Mouse (Mus musculus) embryonic facial prominence, embryonic 10.5 days (tissue): Measurements from ENCODE around the gene Shisa3. TPM values are rescaled to one million over a fixed set of nuclear protein-coding genes. Genes with fewer than 3 reads are reported as not detected.

Source experiments
- DNase-seq: peaks from one replicate; pipeline ENCODE4 v3.0.0-alpha.2; 2017; ENCODE audit warnings: low spot score
- H3K27ac ChIP-seq: fragments of 300-500 bp; sonication (generic); replicated peaks from 2 replicates; pipeline ENCODE4 v1.5.1; 2016; ENCODE audit warnings: mild to moderate bottlenecking
- H3K27me3 ChIP-seq: fragments of 300-500 bp; sonication (generic); replicated peaks from 2 replicates; pipeline ENCODE4 v1.6.1; 2016; ENCODE audit warnings: low read depth, mild to moderate bottlenecking; ENCODE audit not compliant: poor library complexity, severe bottlenecking
- H3K36me3 ChIP-seq: fragments of 300-500 bp; sonication (generic); replicated peaks from 2 replicates; pipeline ENCODE4 v1.6.1; 2016; ENCODE audit warnings: mild to moderate bottlenecking, moderate library complexity
- H3K4me1 ChIP-seq: fragments of 300-500 bp; sonication (generic); 2 replicates; pipeline ENCODE4 v1.6.1; 2016
- H3K4me3 ChIP-seq: fragments of 300-500 bp; sonication (generic); 2 replicates; pipeline ENCODE4 v1.5.1; 2016; ENCODE audit warnings: mild to moderate bottlenecking, moderate library complexity
- H3K9me3 ChIP-seq: fragments of 300-500 bp; sonication (generic); 2 replicates; pipeline ENCODE4 v1.6.1; 2016; ENCODE audit warnings: mild to moderate bottlenecking
- WGBS: fragments of 180-500 bp; shearing (Covaris S2); methylation state at CpG from one replicate; pipeline ENCODE4 v1.1.7; 2016; 5-methylcytosine and 5-hydroxymethylcytosine counted together
- polyA plus RNA-seq: library from polyadenylated mRNA; unstranded; fragments of >200 nt; fragmentation: Nextera tagmentation; extraction: Ambion mirVana; gene quantifications from 2 replicates; pipeline ENCODE4 v1.2.1, GENCODE M21; 2016

Shisa3 gene
- polyA plus RNA-seq, 1 experiment from 2014 or later = 6.7 TPM

- Histone ChIP-seq H3K4me1 (peaks cover 34% of the 10 kb centered on the region), H3K27me3 (peaks cover 93% of the 10 kb centered on the region), H3K9me3 (no peaks in the 10 kb centered on the region), H3K4me3 (peak overlapping the region; percentile 67), H3K27ac (peak overlapping the region; percentile 80), H3K36me3 (no peaks in the 10 kb centered on the region)
- DNase-seq = peak; percentile 69
- under 1% methylated on average over 66 of the region's 66 CpGs for WGBS
Measured at GRCm38 (mm10) chr5:67606916-67607803, 522 bp upstream of the Shisa3 start.

DNA sequence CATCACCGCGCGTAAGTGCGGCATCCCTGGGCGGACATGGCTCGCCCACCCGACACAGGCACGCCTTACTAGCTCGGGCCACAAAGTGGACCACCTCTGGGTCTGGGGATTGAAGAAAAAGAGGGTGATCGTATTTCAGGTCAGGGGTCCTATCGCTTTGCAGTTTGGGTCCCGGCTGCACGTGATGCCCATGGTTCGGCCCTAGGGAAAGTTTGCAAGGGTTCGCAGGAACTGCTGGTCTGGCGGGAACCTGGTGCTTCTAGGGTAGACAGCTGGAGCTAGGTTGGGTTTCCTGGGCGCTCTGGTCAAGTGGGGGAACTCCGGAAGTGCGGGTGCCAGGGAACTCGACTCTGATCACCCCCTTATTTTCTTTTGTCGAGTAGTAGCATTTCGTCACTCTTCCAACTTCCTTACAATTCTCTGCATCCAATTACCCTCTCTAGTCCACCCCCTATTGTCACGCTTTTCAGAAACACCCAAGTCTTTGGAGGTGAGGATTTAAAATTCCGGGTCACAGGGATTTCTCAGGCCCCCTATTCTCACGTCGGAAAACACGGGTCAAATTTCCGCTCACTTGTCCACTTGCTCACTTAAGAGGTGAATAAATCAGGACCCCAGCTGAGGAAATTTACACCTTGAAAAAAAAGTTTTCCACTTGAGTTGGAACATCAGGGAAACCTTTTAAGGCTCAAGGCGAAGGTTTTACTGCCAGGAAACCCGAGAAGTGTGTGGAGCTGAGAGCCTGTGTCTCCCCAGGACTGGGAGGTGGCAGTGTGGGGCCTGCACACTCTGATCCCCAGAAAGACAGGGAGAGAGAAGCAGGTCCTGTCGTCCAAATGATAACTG, 1.2 kb downstream of the Shisa3 start:
- WGBS = 2% methylated on average over 31 of the region's 31 CpGs
- Histone ChIP-seq H3K27me3 (peaks cover 86% of the 10 kb centered on the region), H3K4me1 (peaks cover 34% of the 10 kb centered on the region), H3K36me3 (no peaks in the 10 kb centered on the region), H3K4me3 (peak overlapping the region; percentile 67), H3K9me3 (no peaks in the 10 kb centered on the region), H3K27ac (peak overlapping the region; percentile 80; the same call in 1 of the 2 replicates)
- peak; percentile 25 for DNase-seq

DNA sequence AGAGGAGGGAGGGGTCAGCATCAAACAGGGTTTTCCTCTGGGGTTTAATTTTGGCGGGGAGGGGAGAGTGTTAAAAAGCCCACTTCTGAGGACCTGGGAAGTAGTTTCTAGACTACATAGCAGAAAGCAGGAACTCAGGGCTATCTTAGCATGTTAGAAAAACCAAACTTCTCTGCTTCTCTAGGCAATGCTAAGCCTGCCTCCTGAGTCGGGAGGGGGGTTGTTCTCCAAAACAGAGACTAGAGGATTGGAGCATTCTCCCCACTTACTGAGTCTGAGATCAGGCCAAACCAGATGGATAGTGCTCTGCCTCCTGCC, 1.8 kb downstream of the Shisa3 start:
- Histone ChIP-seq H3K9me3 (no peaks in the 10 kb centered on the region), H3K4me1 (peaks cover 34% of the 10 kb centered on the region), H3K27me3 (peaks cover 80% of the 10 kb centered on the region), H3K4me3 (peak overlapping the region; percentile 67; the same call in 1 of the 2 replicates), H3K36me3 (no peaks in the 10 kb centered on the region), H3K27ac (no peak overlapping the region)
- DNase-seq = no peak
- 8% methylated on average over 2 of the region's 2 CpGs for WGBS

DNA sequence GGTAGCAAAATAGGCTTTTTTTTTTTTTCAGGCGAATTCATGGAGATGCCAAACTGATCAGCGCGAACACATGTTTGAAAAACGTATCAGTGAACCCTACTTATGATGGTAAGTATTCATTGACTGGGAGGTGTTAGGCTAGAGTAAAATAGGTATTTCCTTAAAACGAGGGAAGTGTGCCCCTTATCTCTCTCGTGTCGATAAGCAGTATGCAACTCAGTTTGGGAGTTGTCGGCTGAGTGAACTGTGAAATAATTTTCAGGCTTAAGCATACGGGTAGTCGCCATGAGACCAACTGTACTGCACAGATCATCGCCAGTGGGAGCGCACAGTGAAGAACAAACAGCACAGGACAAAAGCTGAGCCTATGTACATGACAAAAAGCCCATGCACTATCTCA, 13.5 kb downstream of the Shisa3 start:
- DNase-seq = no peak
- H3K4me3 ChIP-seq = no peak overlapping the region
- H3K27me3 ChIP-seq = no peaks in the 10 kb centered on the region
- H3K36me3 ChIP-seq = no peaks in the 10 kb centered on the region
- H3K27ac ChIP-seq = no peak overlapping the region
- H3K9me3 ChIP-seq = no peaks in the 10 kb centered on the region
- 93% methylated on average over 12 of the region's 12 CpGs for WGBS
- H3K4me1 ChIP-seq = no peaks in the 10 kb centered on the region

DNA sequence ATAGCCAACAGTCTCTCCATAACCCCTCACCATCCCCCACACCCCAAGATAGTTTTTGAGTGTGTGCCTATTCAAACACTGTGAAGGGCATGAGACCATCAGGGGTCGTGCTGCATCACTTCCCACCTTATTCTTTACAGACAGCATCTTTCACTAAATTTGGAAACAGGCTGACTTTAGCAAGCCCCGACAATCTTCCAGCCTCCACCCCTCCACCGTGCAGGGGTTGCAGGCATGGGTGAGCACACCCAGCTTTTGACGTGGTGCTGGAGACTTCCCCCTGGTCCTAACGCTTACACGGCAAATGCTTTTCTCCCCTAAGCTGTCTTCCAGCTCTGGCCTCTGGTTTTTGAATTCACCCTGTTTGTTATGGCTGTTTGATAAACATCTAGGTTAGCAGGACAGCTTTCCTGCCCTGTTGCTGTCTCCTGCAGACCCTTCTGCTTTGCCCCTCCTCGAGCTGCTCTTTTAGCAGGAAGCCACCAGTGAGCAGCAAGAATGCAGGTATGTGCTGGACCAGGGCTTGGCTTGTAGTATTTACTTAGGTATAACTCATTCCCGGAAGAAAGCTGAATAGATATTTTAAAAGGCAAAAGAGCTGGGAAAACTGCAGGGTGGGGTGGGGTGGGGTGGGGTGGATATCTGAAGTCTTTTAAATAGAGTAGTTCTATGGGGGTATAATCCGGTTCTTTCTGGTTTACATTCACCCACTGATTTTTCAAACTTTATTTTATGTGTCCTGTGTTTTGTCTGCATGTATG, 20.7 kb downstream of the Shisa3 start:
- Histone ChIP-seq H3K4me3 (no peak overlapping the region), H3K9me3 (no peaks in the 10 kb centered on the region), H3K4me1 (peaks cover 18% of the 10 kb centered on the region), H3K27ac (no peak overlapping the region), H3K36me3 (no peaks in the 10 kb centered on the region), H3K27me3 (no peaks in the 10 kb centered on the region)
- DNase-seq = no peak
- WGBS = 80% methylated on average over 9 of the region's 9 CpGs

GRCm38 (mm10) chr5:67629440-67629839, 21.8 kb downstream of the Shisa3 start:
- Histone ChIP-seq H3K27me3 (peaks cover 5% of the 10 kb centered on the region), H3K4me1 (peaks cover 28% of the 10 kb centered on the region), H3K9me3 (no peaks in the 10 kb centered on the region), H3K4me3 (no peak overlapping the region), H3K36me3 (no peaks in the 10 kb centered on the region), H3K27ac (no peak overlapping the region)
- 80% methylated on average over 7 of the region's 7 CpGs for WGBS
- no peak for DNase-seq

GRCm38 (mm10) chr5:67629861-67630260, 22.2 kb downstream of the Shisa3 start:
- Histone ChIP-seq H3K27ac (no peak overlapping the region), H3K36me3 (no peaks in the 10 kb centered on the region), H3K9me3 (no peaks in the 10 kb centered on the region), H3K4me1 (peaks cover 30% of the 10 kb centered on the region), H3K27me3 (peaks cover 7% of the 10 kb centered on the region), H3K4me3 (no peak overlapping the region)
- WGBS = 88% methylated on average over 6 of the region's 6 CpGs
- DNase-seq = no peak

DNA sequence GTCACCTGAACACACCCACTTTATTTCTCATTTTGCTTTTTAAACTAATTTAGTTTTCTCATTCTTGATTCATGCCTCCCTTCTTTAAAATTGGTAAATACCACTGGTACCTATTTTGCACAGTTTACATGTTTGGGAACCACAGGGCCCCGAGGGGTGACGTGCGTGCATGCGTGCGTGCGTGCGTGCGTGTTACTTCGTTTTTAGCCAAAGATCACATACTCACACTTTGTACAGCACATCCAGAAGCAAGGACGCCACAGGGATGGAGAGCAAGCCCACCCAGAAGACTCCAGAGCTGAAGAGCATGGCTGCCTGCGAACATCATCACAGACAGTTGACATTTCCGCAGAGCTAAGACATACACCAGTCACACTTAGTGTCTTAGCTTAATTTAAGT, 23.6 kb downstream of the Shisa3 start:
- 94% methylated on average over 12 of the region's 12 CpGs for WGBS
- no peaks in the 10 kb centered on the region for H3K9me3 ChIP-seq
- peaks cover 7% of the 10 kb centered on the region for H3K27me3 ChIP-seq
- H3K36me3 ChIP-seq = no peaks in the 10 kb centered on the region
- DNase-seq = no peak
- H3K27ac ChIP-seq = no peak overlapping the region
- H3K4me3 ChIP-seq = no peak overlapping the region
- H3K4me1 ChIP-seq = peaks cover 30% of the 10 kb centered on the region

DNA sequence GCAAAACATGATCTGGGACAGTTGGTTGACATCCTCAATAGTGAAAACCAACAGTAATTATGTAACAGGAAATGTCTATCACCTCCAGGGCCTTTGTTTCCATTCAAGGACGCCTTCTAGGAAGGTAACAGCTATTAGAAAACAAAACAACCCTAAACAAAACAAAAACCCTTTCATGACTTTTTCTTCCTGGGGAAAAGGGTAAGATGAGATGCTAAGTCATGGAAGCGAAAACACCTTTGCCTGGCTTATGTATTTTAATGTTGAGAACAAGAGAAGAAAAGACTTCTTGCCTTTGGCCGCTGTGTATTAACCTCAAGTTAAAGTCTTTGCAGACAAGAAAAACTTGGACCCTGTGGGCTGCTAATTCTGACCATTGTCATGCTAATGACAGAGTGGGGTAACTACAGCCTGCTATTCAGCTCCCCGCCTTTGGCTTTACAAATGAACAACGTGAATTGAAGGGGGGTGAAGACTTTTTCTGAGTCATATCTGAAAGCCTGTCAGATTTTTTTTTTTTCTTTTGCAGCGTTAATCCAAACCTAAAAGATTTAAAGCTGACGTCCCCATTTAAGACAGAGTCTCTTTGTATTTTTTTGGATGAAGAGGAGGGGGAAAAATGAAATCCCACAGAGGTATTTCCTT, 25.6 kb downstream of the Shisa3 start:
- Histone ChIP-seq H3K9me3 (no peaks in the 10 kb centered on the region), H3K27ac (peak overlapping the region; percentile 20), H3K4me1 (peaks cover 30% of the 10 kb centered on the region), H3K27me3 (peaks cover 7% of the 10 kb centered on the region), H3K4me3 (no peak overlapping the region), H3K36me3 (no peaks in the 10 kb centered on the region)
- DNase-seq = no peak
- WGBS = 10% methylated on average over 7 of the region's 7 CpGs

GRCm38 (mm10) chr5:67633831-67634268, 26.2 kb downstream of the Shisa3 start:
- Histone ChIP-seq H3K36me3 (no peaks in the 10 kb centered on the region), H3K4me3 (no peak overlapping the region), H3K9me3 (no peaks in the 10 kb centered on the region), H3K27me3 (peaks cover 7% of the 10 kb centered on the region), H3K27ac (peak overlapping the region; percentile 20), H3K4me1 (peaks cover 29% of the 10 kb centered on the region)
- 8% methylated on average over 10 of the region's 10 CpGs for WGBS
- DNase-seq = peak; percentile 50

DNA sequence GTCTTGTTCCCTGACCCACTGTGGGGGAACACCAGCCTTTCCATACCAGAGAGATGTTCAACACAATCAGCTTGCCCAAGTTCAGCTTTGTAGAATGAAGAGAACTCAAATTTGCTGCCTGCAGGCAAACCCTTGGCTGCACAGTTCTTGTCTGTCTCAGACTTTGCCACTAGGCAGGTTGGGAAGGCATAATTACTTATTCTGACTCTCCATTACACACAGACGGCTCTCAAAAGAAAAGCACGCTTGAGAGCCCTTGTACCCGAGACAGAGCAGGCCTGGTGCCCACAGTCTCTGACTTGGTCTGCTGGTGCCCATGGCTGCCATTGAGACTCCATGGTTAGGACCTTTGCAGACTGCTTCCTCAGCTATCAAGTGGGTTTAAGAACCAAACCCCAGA, 26.7 kb downstream of the Shisa3 start:
- WGBS = 47% methylated on average over 3 of the region's 3 CpGs
- H3K9me3 ChIP-seq = no peaks in the 10 kb centered on the region
- H3K27me3 ChIP-seq = peaks cover 7% of the 10 kb centered on the region
- peak overlapping the region; percentile 20 for H3K27ac ChIP-seq
- H3K4me1 ChIP-seq = peaks cover 25% of the 10 kb centered on the region
- no peaks in the 10 kb centered on the region for H3K36me3 ChIP-seq
- H3K4me3 ChIP-seq = no peak overlapping the region
- no peak for DNase-seq
